Mouse (Mus musculus) thymus, postnatal 10 days (tissue): ENCODE data around the gene Rnf150.

ENCODE experiments used
- DNase-seq, 2 experiments: peaks; one replicate each; pipeline ENCODE4 v3.0.0; 2021; ENCODE audit warnings: low spot score in 2 of 2

The Rnf150 gene

GRCm38 (mm10) chr8:82939912-82940311 is 76.8 kb downstream of the Rnf150 start:
- no peak for DNase-seq

DNA sequence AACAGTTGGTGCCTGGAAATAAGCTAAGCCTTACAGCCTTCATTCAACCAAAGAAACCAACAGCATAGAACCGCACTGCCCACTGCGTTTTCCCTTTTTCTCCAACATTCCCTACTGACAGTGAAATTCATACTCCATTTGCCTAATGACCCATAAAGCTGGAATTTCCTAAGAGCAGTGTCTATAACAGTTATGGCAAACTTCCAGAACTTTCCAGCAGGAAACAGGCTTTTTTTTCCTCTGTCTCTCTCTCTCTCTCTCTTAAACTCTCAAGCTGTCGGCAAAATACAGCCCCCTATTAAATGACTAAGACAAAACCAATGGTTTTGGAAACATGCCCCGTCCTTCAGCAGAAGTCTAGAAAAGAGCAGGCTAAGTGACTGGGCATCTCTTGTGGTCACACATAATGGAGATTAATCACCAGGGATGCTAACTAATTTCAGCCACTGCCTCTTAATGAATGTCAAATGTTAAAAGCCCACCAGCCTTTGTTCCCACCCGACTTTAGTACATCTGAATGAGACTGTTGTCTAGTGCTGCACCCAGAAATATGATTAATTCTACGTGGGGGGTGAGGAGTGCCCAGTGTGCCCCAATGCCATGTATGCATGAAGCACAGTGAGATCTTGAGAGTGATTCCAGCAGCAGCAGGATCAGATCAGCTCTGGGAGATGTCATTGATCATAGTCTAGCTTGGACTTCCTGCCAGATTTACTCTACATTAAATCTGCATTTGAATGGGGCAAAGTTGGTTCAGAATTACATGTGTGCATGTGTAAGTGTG is 80.3 kb downstream of the Rnf150 start:
- no peak for DNase-seq

DNA sequence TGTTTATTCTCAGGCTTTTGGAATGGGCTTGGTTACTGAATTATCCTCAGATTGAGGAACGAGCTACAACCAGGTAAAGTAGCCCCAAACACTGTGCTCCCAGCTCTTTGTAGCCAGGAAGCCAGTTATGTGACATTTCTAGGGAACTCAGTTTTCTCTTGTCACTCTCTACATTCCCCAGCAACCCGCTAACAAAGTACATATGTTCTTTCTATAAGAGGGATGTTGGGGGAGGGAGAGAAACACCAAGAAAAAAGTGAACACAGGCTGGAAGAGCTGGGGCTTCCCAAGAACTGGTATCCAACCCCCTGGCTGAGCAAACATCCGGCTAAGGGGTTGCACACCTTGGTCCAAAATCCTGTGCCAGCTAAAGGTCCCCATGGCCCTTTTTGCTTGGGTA is 82.7 kb downstream of the Rnf150 start:
- no peak for DNase-seq

GRCm38 (mm10) chr8:82946658-82947057 is 83.5 kb downstream of the Rnf150 start:
- no peak for DNase-seq

GRCm38 (mm10) chr8:82955162-82955754 is 92.1 kb downstream of the Rnf150 start:
- DNase-seq = no peak

- DNase-seq = no peak
These were observed 96.3 kb downstream of the Rnf150 start for GRCm38 (mm10) chr8:82959491-82959890.

DNA sequence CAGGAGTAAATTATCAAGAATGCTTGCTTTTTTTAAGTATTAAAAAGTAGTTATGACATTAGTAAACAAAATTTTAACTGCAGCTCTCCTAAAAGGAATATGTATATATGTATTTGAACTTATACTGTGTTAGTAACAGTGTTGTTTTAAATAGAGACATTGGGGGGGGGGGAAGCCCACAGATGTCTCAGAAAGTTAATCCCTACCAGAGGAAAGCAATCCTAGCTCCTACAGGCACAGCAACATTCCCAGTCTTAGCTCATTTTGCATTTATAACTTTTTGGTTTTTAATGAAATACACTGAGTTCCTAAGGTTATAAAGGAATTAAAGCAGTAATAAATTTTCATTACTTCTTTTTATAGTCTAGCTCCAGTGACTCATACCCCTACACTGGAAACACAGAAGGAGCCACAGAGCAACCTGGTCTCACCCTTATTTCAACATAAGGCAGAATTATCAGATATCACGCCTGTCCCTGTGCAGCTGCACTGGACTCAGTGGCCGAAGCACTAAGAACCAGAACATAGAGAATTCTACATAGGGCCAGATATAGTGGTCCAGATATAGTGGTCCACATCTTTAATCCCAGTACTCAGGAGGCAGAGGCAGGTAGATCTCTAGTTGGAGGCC is 96.9 kb downstream of the Rnf150 start:
- no peak for DNase-seq

DNA sequence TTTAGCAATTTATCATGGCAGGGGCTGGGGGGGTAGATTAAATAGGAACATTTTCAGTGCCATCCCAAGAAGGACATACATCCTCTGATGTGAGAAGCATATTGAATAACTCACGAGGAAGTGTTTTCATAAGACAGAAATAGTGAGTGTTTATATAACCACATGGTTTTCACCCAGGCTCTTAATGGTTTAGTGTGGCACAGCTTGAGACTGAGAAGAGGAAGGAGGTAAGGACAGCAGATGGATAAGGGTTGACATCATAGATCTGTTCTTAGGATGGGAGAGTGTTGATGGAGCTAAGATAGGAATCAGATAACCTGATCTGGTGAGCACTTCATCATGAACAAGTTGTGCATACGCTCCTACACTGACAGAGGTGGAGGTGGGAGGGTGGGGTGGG is 101.4 kb downstream of the Rnf150 start:
- no peak for DNase-seq

GRCm38 (mm10) chr8:82967879-82968678 is 104.9 kb downstream of the Rnf150 start:
- DNase-seq = no peak

GRCm38 (mm10) chr8:82969967-82970366 is 106.8 kb downstream of the Rnf150 start:
- no peak for DNase-seq

DNA sequence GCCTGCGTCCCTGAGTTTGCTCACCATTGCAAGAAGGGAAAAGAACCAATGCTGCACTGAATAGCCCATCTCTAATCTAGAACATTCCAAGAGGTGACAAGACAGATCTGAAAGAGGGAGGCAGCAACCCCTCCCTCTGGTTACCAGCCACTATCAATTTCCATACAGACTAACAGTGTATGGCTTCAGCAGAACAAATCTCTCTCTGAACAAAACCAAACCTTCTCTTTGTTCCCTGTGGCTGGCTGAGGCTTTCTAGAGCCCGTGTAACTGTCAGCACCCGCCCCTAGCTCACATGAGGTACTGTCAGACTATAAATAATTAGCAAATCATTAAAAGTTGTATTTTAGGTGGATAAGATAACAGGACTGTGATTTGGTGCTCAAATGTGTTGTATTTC is 109.7 kb downstream of the Rnf150 start:
- no peak for DNase-seq

GRCm38 (mm10) chr8:82973331-82973730 is 110.2 kb downstream of the Rnf150 start:
- DNase-seq = no peak

GRCm38 (mm10) chr8:82981244-82981855 is 118.2 kb downstream of the Rnf150 start:
- DNase-seq = no peak

DNA sequence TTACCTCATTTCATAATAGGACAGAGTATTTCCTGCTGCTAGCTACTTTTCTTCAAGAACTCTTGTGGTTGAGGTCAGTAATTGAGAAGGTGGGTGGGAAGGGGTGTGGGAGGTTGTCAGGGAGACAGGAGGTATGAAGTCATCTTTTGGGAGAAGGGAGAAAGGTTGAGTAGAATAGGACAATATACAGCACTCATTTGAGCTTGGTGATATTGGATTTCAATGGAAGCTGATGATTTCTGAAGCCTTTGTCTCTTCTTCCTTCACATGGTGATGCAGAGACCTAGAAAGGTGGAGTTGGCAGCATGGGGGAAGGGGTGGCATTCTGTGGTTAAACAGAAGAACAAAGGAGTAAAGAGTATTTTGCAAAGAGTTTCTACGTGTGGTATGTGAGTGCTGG is 119.7 kb downstream of the Rnf150 start:
- no peak for DNase-seq

GRCm38 (mm10) chr8:82983301-82983700 is 120.1 kb downstream of the Rnf150 start:
- no peak for DNase-seq

GRCm38 (mm10) chr8:82992093-82992492 is 128.9 kb downstream of the Rnf150 start:
- no peak for DNase-seq

DNA sequence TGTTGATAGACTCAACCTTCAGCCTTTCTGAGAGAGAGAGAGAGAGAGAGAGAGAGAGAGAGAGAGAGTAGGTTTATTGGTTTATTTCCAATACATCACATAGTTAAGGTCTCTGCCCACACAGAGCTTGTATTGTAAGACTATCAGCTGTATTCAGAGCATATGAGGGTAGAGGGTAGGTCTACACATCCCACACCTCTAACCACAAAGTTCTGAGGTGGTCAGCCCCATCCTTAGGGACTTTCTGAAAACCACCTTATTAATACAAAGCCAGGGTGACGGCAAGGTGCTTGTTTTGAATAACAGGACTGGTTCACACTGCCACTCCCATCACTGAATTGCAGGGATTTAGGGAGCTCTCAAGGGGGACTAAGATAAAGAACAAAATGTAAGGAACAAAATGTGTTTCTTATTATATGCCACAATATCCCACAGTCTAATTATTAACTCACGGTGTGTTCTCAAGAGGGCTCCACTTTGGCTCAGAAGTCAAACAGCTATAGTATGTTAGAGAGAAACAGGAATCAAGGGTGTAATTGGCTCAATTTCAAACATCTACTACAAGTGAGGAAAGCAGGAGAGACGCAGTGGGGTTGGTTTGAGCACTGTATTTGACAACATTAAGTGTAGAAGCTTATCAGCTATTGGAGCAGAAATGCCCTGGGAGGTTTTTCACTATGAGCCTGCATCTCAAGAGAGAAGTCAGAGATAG is 132.7 kb downstream of the Rnf150 start:
- DNase-seq = no peak

DNA sequence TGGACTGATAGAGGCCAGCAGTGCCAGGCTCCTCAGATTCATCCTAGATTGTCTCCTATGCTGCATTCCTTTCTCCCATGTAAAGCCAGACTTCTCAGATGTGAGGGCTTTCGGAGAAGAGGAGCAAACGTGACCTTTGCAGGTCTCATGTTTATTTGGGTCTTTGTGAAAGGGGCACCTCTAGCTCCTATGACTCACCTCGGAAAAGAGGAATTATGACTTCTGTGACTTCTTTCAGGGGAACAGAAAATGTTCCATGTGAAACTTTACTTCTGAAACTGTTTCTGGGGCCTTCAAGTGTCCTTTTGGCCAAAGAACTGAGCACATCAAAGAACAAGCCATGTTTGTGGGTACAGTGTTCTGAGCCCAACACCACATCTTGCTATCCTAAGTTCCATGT is 133.7 kb downstream of the Rnf150 start:
- no peak for DNase-seq

DNA sequence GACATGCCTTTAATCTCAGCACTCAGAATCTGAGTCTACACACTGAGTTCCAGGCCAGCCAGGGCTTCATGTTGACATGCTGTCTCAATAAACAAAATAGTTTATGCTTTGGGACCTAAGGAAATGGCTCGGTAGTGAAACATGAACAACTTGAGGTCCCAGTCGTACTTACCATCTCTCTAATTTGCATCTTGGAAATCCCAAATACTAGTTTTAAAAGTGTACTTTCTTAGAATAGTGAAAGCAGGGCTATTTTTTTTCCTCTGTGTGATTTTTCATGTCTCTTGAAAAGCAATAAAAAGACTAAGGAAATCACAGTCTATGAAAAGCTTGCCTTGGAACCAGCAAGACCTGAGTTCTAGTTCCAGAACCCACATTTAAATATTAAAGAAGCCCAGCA is 135.6 kb downstream of the Rnf150 start:
- no peak for DNase-seq

DNA sequence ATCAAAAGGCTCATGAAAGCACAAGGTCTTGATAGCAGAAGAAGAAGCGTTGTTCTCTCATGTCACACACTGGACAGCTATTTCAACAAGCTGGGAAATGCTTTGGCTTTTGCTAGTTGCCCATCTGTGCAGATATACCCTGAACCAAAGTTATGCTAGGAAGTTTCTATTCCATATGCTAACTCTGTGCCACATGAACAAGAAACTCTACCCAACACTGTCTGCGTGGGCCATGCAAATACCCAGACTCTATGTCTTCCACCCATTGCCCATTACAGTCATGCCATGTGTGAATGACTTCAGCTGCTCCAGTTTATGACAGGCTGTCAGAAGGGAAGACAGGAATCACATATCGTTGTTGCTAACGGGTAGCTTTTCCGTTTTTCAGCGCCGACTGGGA is 140.0 kb downstream of the Rnf150 start:
- DNase-seq = no peak

DNA sequence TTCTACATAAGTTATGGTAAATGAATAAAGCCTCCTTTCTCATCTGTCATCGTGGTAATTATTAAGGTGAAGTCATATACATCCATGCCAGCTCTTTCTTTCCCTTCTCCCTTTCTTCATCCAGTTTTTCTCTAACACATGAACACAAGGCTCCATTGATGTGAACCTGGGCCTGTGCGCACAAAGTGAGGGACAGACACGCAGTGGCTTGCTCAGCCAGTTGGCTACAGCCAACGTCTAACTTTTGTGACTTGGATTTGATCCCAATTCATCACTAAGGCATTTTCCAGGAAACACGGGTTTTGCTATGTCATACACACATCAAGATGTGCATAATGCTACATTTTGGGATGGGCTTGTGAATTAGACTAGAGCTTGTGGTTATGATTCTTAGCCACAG is 146.3 kb downstream of the Rnf150 start:
- no peak for DNase-seq
